Mouse (Mus musculus): ENCODE results near the gene Amph.
"Not testable (repeated sequence)": the region's sequence is repeated elsewhere in the genome, so short reads cannot be mapped to it uniquely, and the experiment has no call there.

Gene Amph

DNA sequence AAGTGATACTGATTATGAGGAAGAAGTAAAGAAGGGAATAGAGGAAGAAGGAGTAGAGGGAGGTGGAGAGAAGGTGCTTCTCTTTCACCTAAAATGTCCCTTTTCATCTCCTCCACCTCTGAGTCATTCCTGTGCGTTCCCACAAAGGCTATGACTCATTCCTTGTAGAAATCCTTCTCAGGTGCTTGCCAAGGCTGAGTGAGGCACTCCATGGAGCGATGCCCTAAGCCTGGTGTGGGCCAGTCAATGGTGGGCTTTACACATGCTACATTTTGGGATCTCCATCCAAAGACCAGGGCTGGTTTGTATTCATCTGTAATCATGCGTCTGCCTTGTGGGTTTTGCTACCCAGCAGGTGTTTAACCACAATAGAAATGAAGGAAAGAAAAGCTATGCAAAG is 78.9 kb downstream of the Amph start:
- DNase-seq, result no peak

DNA sequence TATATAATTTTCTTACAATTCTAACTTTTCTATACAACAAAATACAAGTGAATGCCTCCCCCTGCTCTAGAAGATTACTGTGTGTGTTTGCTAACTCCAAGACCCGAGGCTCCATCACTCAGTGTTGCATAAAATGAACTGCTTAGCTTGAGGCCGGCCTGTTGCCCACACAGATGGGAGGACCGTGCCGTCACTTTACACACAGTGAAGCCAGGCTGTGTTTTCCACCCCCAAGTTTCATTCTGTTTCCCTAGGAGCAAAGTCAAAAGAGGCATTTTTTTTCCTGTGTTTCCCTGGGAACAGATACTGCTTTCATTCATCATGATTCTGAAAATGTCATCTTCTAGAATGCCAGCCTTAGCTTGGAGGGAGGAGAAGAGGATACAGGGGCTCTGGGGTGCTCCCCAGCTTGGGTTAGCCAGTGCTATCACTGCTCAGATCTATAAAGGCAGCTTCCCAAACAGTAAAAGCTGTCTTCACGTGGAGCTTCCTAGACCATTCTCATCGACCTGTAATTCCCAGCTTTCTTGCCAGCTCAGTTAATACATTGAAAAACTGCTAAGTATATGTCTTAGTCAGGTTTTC is 79.9 kb downstream of the Amph start:
- DNase-seq, result no peak

DNA sequence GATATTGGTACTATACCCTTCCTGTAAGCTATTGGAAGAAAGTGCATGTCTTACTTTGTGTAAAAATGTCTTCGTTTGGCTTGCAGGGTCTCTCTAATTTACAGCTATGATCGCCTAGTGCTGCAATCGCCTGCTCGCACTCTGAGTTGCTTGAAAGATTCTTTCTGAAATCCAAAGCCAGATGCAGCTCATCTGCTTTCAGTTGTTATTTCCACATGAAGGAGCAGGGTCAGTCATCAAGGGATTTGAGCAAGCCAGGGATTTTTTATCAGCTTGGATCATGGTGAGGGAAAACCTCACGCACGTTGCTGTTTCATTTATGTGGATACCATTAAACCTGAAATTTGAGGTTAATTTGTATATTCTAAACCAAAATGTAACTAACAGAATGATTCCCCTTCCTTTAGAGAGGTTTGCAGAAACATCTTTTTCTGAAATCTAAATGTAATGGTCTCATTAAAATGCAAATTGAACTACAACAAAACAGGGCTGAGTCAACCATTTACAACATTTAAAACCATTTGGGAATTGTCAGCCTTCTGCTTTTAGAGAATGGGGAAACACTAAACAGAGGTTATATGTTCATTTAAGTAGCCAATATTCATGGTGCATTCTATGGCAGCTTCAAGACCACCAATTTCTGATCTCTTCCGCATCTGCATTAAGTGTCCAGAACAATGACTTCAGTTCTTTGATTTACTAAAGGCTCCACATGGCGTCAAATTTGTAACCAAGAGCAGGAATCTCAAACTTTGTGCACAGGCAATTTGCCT is 84.1 kb downstream of the Amph start:
- DNase-seq, result no peak

DNA sequence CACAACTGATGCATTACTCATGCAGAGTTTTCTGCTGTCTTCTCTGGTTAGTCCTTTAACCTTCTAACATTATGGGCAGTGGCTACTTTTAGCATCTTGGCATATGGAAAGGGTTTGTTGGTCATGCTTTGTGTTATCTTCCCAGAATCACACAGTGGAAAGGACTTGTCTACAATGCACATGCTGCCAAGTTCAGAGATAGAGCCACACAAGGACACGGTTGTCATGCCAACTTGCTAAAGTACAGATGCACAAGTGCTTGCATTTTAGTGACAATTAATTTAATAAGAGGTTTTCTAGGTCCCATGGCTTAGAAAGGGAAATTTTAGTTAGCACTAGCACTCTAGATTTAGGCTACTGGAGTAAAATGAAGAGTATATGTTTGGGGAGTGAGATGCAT is 104.1 kb downstream of the Amph start:
- DNase-seq, result no peak

DNA sequence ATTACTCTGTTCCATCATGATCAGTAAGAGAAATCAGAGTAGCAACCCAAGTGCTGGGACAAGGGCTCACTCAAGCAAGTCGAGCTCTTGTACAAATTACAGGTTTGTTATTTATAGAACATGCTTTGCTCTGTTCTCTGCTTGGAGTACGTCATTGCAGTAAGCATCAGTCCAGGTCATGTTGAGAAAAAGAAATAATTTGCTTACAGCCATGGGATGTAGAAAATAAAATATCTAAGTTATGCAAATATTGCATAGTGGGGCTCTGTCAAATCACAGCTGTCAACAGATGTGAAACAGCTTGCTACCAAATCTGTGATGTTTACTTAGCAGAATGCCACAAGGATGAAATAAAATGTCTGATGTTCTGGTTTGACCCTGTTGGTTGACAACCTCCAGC is 106.5 kb downstream of the Amph start:
- no peak for DNase-seq

DNA sequence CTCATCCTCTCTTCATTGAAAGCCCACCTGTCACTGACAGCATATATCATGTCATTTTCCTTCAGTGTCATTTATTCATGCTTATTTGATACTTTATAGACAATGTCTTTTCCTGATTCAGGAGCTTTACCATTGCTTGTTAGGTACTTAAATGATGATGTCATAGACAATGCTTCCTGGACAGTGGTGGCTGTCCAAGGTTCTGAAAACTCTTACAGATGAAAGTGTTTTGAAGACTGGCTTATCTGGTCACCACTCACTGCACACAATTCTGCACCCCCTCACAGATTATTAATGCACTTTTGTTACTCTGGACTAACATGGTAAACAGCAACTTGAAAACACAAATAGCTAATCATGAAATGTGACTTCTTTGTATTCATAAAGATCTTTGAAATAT is 124.3 kb downstream of the Amph start:
- DNase-seq, result no peak

DNA sequence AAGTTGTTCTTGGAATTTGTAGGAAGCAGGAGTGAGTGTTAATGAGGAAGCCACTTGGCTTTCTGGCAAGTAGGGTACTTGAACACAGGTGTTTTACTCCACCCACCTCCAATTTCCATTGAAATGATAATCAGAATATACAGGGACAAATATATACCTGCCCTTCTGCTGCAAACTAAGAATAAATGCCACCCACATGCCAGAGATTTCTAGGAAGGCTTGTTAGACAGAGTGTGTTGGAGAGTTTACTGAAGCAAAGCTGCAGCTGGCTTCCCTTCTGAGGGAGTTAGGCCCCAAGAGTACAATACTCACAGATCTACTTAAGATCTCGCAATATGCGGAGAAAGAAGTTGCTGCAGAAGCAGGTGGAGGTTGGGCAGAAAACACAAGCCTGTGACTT is 129.4 kb downstream of the Amph start:
- DNase-seq, result no peak

DNA sequence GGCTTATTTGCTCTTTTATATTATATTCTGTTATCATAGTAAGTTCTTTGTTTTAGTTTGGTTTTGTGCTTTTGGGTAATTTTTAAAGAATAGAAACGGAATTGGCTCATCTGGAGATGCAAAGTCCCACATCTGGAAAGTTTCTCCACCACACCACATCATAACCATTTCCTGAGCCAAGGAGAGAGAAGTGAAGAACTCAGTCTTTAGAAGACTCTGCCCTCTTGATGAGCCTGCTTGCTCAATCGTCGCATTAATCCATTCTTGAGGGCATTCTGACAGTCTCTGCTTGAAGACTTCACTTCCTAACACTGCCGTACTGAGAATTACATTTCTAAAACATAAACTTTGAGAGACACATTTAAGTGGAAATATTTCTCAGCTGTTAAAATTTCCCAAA is 133.9 kb downstream of the Amph start:
- DNase-seq, result no peak

DNA sequence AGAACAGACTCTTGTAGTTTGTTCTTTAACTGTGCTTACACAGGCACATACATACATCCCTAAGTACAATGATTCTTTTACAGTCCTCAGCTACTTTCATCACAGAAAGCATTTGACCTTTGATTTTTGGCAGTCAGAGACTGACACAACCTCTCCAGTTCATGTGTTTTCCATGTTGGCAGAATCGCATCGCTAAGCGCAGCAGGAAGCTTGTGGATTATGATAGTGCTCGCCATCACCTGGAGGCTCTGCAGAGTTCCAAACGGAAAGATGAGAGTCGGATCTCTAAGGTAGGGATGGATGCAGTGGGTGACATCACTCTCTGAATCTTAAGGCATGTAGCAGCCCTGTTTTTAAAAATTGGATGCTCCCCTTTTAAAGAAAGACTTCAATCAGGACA is 146.6 kb downstream of the Amph start:
- no peak for DNase-seq

DNA sequence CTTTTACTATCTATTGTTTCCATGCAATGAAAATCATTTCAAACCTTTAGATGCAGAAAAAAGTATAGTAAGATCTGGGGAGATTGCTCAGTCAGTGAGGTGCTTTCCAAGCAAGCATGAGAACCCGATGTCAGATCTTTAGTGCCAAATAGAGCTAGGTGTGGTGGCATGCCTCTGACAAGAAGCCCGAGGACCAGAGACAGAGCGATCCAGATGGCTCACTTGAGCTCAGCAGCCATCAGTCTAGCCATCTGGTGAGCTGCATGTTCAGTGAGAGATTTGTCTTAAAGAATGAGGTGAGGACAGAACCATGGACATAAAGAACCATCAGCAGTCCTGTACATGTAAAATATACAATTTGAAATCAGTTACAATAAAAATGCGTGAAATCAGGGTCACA is 149.1 kb downstream of the Amph start:
- DNase-seq, result no peak

DNA sequence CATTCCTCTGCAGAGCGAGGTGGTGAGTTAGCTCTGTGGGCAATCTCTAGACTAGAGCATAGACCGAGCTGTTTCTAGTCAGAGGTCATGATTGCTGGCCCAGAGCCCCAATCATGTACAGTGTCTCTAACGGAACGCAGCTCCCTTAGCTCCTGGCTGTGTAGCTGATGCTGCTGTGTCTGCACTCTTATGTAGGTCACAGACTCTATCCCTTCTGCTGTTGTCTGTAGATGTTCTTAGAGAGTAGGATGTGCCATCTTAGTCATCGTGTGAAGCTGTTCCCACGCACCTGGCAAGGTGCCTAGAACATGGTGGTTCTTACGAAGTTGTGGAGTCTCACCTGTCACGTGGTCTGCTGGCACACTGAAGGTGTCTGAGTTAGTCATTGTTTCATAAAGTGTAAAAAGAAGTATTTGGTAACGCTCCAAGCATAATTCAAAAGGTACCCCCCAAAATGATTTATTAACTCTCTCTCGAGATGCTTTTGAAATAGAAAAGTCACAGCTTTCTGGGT is 153.9 kb downstream of the Amph start:
- no peak for DNase-seq

DNA sequence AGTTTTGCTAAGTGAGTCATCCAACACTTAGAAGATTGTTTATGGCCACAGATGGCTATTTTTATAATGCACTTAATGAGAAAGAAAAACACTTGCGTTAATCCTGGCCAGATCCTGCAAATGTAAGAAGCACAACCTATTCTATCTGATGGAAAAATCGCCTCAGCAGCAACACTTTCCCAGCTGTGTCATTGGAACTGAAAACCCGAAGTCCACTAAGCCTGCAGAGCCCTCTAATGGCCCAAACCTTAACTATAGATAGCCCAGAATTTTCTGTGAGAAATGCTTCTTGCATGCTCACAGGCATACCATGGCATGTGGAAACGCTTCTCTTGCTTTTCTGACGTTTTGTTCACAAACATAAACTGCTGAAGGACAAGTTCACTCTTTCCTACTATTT is 158.4 kb downstream of the Amph start:
- DNase-seq, result no peak

DNA sequence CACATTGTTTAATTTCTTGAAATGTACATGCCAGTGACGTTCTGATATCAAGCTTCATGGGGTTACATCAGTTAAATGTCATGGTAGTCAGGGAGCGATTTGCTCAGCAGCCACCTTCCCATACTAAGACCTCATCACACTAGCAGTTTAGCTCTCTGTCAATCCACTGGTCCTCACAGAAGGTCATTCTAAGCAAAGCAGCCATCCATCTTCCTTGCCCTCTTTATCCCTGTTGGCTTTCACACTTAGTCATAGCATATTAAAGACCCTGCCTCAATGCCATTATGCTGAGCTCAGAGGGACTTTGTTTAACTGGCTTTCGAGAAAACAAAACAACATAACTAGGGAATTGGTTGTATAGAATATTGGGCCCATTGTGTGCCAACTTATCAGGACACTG is 161.3 kb downstream of the Amph start:
- DNase-seq, result no peak

DNA sequence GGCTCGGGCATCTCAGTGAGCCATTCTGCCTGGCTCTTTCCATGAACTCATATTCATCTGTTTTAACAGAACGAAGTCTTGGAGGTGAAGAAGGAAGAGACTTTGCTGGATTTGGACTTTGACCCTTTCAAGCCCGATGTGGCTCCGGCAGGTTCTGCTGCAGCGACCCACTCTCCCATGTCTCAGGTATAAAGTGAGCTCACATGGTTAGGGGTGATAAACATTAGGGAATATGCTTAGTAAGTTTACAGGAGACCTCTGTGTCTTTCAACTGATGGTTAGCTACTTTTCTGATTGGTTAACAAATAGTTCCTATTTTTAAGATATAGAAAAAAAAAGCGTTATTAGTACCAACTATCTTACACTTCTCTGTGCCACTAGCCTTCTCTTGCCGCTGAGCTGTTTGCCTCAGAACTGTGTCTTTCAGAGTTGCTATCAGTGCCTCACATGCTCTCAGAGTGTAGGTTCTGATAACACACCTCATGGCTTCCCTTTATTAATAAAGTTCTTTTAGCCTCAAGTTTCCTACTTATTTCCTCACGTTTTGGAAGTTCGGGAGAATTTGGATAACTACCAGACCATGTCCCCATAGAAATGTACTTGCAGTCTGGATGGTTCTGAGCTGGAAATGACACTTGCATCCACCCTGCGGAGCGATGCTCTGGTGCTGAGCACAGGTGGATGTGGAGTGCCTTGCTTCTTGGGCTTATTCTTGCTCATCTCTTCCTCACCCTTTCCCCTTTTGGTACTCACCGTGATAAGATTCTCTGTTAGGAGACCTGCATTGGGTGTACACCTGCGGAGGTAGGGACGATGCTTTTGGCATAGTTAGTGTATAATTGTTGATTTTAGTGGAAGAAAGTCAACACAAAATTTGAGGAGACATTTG is 165.3 kb downstream of the Amph start:
- peak; percentile 28 for DNase-seq

DNA sequence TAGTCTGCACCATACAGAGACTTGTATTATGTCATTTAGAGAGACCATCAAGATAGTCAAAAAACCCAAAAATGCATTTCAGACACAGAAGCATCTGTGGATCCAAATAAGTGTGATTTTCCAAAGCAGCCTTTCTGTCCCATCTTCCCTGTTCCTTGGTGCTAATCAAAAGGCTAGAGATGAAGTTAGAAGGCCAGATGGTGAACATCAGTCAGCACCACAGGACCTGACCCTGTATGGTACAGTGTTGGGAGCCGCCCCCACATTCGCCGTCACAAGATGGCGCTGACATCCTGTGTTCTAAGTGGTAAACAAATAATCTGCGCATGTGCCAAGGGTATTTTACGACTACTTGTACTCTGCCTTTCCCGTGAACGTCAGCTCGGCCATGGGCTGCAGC is 166.8 kb downstream of the Amph start:
- DNase-seq, result not testable (repeated sequence)

DNA sequence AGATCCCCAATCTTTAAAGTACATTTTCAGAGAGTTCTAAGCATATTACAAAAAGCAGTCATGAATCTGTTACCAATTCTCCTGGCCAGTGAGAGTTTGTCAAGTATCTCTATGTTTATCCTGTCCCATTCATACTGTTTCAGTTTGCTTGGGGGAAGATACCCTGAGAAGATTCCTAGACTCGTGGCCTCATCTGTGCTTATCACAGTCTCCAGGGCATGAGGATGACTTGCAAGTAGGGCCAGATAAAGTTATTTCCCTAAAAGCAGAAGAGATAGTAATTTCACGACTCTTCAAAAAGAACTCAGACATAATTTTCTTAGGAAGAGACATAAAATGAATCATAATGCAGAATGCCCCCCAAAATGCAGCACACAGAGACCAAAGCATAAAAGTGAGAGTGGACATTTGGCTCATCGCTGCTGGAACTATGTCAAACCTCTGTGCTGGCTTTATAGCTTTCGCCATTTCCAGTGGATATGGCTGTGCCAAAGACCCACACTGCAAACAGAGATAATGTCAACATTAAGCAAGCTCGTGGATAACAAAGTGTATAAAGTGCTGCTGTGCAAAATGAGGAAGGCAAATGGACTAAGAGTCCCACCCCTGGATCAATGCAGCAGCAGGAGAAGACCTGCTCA is 179.0 kb downstream of the Amph start:
- DNase-seq, result peak; percentile 64

DNA sequence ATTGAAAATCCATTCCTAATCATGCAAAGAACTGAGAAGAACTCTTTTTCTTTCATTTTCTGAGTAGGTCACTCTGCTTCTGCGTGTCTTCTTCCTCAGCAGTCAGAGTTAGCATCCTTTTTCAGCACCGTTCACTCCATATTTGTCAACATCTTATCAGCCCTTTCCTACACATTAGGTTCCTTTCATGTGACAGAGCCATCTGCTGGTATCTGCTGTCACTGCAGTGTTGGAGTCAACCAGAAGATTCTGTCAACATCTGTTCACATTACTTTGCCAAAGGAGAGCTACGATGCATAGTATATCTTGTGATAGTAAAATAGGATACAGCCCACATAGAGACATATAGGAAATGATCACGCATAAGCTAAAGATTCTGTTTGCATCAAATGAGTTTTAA is 185.8 kb downstream of the Amph start:
- peak; percentile 73 for DNase-seq

DNA sequence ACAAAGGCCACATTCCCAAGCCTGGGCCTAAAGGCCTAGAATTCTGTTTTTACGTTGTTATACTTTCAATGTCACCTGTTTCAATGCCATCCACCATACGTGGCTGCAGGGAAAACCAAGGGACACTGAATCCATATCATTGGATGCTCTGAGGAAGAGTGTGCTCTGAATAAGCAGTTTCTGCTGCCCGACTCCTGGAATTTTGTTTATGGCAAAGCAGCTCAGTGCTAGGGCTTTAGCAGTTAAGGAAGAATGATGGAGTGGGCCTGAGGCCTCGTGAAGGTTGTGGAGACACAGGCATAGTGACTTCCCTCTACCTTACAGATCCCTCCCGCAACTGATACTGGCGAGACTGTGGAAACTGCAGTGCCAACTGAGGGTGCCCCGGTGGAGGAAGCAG is 189.2 kb downstream of the Amph start:
- no peak for DNase-seq

DNA sequence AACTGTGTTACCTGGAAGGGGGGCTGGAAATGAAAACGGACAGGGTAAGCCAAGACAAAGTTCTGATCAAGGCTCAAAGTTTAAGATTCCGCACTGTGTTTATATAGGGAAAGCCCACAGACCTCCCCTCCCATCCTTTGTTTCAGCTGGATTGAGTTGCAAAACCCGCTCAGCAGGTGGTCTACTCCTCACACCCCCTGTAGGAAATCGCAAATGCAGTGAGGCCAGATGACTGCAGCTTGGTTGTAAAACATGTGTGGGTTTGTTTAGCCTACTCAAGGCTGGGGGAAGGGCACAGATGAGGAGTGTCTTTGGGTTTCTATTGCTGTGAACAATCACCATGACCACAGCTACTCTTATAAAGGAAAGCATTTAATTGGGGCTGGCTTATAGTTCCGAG is 189.9 kb downstream of the Amph start:
- no peak for DNase-seq

DNA sequence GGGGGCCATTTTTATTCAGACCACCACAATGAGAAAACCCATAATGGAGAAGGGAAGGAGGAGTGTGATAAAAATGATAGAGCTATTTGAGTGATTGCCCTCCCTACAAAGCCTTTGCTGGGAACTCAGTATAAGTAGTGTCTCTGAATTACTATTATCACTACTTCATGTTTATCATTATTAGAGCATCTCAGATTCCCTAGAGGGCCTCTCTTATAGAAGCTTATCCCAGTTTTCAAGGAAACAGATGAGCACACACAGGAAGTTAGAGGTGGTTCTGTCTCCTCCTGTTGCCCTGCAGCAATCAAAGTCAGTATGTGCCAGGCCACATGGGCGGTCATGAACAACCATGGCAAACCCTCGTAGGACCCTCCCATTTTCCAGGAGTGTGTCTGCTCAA is 190.5 kb downstream of the Amph start:
- DNase-seq, result no peak

DNA sequence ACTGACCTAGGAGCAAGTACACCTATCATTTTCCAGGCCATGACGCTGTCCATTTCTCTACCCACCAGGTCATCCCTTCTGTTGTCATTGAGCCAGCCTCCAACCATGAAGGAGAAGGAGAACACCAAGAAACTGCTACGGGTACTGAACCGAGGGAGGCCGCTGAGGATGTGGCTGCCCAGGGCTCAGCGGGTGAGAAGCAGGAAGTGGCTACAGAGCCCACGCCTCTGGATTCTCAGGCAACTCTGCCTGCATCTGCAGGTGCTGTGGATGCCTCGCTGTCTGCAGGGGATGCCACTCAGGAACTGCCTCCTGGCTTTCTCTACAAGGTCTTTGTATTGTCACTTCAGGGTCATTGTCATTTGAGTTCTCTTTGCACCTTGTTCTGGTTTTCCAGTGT is 191.1 kb downstream of the Amph start:
- no peak for DNase-seq

DNA sequence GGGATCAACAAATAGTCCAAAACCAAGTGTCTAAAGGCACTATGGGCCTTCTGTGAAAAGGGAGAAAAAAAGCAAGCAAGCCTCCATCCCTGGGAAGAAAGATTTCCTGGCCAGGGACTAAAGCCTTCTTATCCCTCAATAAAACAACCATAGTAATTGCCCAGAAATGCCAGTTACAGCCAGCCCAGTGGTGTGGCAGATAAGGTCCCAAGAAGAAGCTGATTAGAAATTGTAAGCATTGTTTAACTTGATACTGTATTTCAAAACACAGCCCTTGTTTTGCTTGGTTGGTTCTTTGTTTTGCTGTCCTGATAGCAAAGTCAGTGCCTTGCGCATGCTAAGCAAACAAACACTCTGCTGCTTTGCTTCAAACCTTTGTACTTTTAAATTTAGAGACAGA is 191.8 kb downstream of the Amph start:
- no peak for DNase-seq

DNA sequence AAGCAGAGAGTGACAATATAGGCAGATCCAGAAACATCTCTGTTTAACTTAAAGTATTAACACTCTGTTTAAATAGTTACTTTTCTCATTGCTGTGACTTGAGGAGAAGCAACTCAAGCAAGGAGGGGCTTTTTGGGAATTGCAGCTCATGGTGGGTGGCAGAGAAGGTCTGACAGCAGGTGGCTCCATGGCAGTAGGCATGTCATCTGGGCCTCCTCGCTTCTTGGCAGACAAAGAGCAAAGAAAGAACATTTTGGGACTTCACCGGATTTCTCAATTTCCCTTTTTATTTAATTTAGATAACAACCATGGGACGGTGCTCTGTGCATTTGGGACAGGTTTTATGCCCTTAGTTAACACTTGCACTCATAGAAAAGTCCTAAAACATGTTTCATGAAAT is 195.8 kb downstream of the Amph start:
- DNase-seq, result no peak

Data from liver (tissue).